Mouse (Mus musculus) C2C12 (cell line): ENCODE measurements around the gene Pcdh20. TPM values are rescaled to one million over a fixed set of nuclear protein-coding genes. Genes with fewer than 3 reads are reported as not detected.

Experiments
- H3K27me3 ChIP-seq: one replicate; pipeline ENCODE4 v1.6.1; 2011; ENCODE audit not compliant: control insufficient read depth, insufficient read depth, insufficient read length
- H3K36me3 ChIP-seq: one replicate; pipeline ENCODE4 v1.6.1; 2011; ENCODE audit not compliant: control insufficient read depth, insufficient read depth
- H3K4me3 ChIP-seq: one replicate; pipeline ENCODE4 v1.5.1; 2011; ENCODE audit warnings: mild to moderate bottlenecking, control low read depth; ENCODE audit not compliant: poor library complexity, insufficient read depth, severe bottlenecking
- H3K79me2 ChIP-seq: one replicate; pipeline ENCODE4 v1.6.1; 2011; ENCODE audit not compliant: control insufficient read depth, insufficient read depth
- H3K79me3 ChIP-seq: one replicate; pipeline ENCODE4 v1.6.1; 2011; ENCODE audit warnings: low read depth, control low read depth
- H3ac ChIP-seq: one replicate; pipeline ENCODE3; 2011; ENCODE audit warnings: low read depth; ENCODE audit not compliant: control insufficient read depth, insufficient read length
- CEBPB ChIP-seq: IDR thresholded peaks from one replicate; pipeline ENCODE4 v1.6.1; 2011; ENCODE audit warnings: low read depth, mild to moderate bottlenecking, control low read depth, moderate library complexity
- CTCF ChIP-seq: IDR thresholded peaks from one replicate; pipeline ENCODE4 v1.5.1; 2011; ENCODE audit not compliant: control insufficient read depth, insufficient read depth, insufficient read length
- FOSL1 ChIP-seq: IDR thresholded peaks from one replicate; pipeline ENCODE4 v1.8.0; 2011; ENCODE audit warnings: mild to moderate bottlenecking, low read length; ENCODE audit not compliant: poor library complexity, insufficient read depth, severe bottlenecking
- MAX ChIP-seq: IDR thresholded peaks from one replicate; pipeline ENCODE4 v1.6.1; 2011; ENCODE audit warnings: mild to moderate bottlenecking, control low read depth
- MYOD1 ChIP-seq: IDR thresholded peaks from one replicate; pipeline ENCODE4 v1.6.1; 2011; ENCODE audit warnings: low read depth; ENCODE audit not compliant: control insufficient read depth, insufficient read length
- MYOG ChIP-seq: IDR thresholded peaks from one replicate; pipeline ENCODE4 v1.6.1; 2011; ENCODE audit not compliant: control insufficient read depth, insufficient read length; ENCODE audit errors: extremely low read depth
- USF1 ChIP-seq: IDR thresholded peaks from one replicate; pipeline ENCODE4 v1.6.1; 2011; ENCODE audit warnings: low read depth, mild to moderate bottlenecking, control low read depth, moderate library complexity
- polyA plus RNA-seq: library from polyadenylated mRNA; unstranded; fragments of >200 nt; fragmentation: generic; extraction: Trizol; gene quantifications from one replicate; pipeline ENCODE4 v1.2.1, GENCODE M21; 2012; ENCODE audit warnings: missing spikeins

The Pcdh20 gene
- polyA plus RNA-seq, 1 experiment = 2.9 TPM

DNA sequence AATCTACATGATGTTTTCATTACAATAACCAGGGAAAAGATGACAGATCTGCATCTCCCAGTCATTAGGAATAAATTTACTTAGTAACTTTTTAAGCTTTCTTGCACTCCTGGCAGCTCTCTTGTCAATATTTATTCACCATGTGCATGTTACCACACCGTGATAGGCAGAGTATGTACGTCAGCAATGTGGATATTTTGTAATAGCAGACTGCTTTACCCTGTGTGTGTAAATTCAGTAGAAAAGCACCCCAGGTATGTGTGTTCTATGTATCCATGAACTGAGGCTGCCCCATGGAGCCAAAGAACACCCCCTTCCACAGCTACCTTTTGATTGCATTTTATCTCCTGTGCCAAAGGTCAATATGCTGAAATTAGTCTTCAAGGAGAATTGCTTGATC is 7.8 kb downstream of the Pcdh20 start:
- H3K27me3 ChIP-seq = no peaks in the 10 kb centered on the region
- no peak overlapping the region for H3K4me3 ChIP-seq
- no peak for TF ChIP-seq FOSL1
- H3K79me2 ChIP-seq = no peaks in the 10 kb centered on the region
- H3K36me3 ChIP-seq = no peaks in the 10 kb centered on the region
- H3K79me3 ChIP-seq = no peaks in the 10 kb centered on the region
- no peak overlapping the region for H3ac ChIP-seq

DNA sequence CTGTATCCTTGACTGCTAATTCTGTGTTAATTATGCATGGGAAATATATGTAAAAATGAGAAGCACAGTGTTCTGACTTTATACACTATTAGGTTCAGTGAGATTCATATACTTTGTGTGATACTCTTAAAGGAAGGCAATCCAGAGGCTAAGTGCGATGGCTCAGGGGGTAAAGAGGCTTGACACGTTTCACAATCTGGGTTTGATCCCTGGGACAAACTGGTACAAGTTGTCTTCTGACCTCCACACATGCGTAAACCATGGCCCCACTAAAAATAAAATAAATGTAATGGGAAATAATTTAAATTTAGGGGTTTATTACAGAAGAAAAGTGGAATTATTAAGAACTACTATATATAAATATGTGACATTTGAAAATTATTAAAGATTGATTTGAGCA is 8.3 kb downstream of the Pcdh20 start:
- no peaks in the 10 kb centered on the region for H3K79me3 ChIP-seq
- no peak overlapping the region for H3ac ChIP-seq
- H3K4me3 ChIP-seq = no peak overlapping the region
- TF ChIP-seq CEBPB (no peak), MYOD1 (no peak), USF1 (no peak), MAX (no peak), CTCF (no peak), MYOG (no peak), FOSL1 (no peak)
- H3K79me2 ChIP-seq = no peaks in the 10 kb centered on the region
- H3K27me3 ChIP-seq = no peaks in the 10 kb centered on the region
- no peaks in the 10 kb centered on the region for H3K36me3 ChIP-seq

DNA sequence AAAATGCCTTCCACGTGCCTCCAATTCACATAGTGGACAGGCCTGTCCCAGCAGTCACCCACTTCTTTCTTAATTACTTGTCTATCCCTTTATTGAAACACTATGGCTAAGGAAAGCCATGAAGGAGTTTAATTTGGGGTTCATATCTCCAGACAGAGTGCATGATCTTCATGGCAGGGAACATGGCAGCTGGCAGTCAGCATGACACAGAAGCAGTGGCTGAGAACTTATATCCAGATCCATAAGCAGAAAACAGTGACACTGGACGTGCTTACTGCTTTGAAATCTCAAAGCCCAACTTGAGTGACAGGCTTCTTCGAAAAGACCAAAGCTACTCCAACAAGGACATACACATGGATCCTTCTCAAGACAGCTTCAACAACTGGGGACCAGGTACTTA is 10.5 kb downstream of the Pcdh20 start:
- no peak overlapping the region for H3K4me3 ChIP-seq
- H3ac ChIP-seq = no peak overlapping the region
- H3K79me3 ChIP-seq = no peaks in the 10 kb centered on the region
- H3K36me3 ChIP-seq = no peaks in the 10 kb centered on the region
- no peaks in the 10 kb centered on the region for H3K27me3 ChIP-seq
- no peak for TF ChIP-seq FOSL1
- no peak for TF ChIP-seq MAX
- no peak for TF ChIP-seq CTCF
- H3K79me2 ChIP-seq = no peaks in the 10 kb centered on the region

DNA sequence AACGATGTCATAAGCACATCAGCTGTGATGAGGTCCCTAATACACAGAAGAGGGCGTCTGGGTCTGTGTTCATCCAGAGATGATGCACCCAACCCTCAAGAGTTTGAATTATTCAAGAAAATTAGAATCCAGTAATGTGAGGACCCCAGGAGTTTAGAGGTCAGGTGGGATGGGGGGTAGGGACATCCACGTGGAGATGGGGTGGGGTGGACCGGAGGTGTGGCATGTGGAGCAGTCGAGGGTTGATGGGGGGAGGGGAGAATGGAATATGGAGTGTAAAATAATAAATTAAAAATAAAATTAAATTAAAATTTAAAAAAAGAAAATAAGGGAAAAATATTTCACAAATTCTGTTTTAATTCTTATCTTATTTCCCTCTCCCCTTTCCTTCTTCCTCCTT is 27.9 kb downstream of the Pcdh20 start:
- TF ChIP-seq MYOG (no peak), FOSL1 (no peak), USF1 (no peak), CEBPB (no peak)
- Histone ChIP-seq H3K79me3 (no peaks in the 10 kb centered on the region), H3K4me3 (no peak overlapping the region), H3K27me3 (no peaks in the 10 kb centered on the region), H3K36me3 (no peaks in the 10 kb centered on the region), H3ac (no peak overlapping the region), H3K79me2 (no peaks in the 10 kb centered on the region)

DNA sequence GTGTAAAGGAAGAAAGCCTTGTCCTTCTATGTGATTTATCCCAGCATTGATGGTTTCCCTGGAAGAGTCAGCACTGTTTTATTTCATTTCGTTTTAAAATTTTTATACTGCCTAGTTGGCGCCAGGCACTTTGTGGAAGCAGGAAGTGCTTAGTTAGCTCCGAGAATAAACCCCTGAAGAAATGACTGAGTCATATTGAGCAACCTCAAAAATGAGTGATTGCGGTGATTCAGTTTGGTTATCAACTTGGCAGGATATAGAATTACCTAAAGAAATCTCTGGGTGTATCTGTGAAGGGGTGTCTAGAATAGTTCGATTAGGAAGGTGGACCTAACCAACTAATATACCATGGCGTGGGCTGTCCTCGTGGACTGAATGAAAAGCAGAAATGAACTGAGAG is 41.8 kb downstream of the Pcdh20 start:
- Histone ChIP-seq H3K79me2 (no peaks in the 10 kb centered on the region), H3K36me3 (no peaks in the 10 kb centered on the region), H3K79me3 (no peaks in the 10 kb centered on the region), H3ac (no peak overlapping the region), H3K27me3 (no peaks in the 10 kb centered on the region), H3K4me3 (no peak overlapping the region)
- TF ChIP-seq USF1 = no peak
- peak; percentile 91 for TF ChIP-seq CEBPB
- TF ChIP-seq MYOG = no peak
- no peak for TF ChIP-seq MYOD1
- TF ChIP-seq FOSL1 = no peak
- TF ChIP-seq MAX = no peak
- no peak for TF ChIP-seq CTCF

DNA sequence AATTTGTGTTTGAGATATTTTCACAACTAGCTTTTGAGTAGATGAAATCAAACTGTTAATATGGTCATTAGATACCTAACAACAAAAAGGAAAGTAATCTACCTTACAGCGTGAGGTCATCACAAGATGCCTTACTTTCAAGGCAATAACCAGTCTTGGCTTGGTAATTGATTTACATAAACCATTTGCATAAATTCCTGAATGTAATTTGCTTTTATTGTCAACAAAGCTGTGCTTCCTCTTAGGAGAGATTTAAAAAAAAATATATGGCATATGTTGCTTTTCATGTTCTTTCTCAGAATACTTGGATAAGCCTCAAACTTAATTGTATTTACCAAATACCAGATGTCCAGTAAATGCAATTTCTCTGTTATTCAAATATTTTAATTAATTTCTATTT is 43.8 kb downstream of the Pcdh20 start:
- Histone ChIP-seq H3K4me3 (no peak overlapping the region), H3ac (no peak overlapping the region), H3K79me2 (no peaks in the 10 kb centered on the region), H3K79me3 (no peaks in the 10 kb centered on the region), H3K27me3 (no peaks in the 10 kb centered on the region), H3K36me3 (no peaks in the 10 kb centered on the region)
- TF ChIP-seq CEBPB (no peak), CTCF (no peak)
